Mouse (Mus musculus) myocyte (in vitro differentiated cells): ENCODE measurements at regions not wholly inside any gene's neighbourhood (a gene's known extent, or its start where the extent isn't known, plus 50 kb on each side); places are given as distances from the start of the nearest gene placed in this dataset.
A peak's percentile ranks its signal among the peaks of the same experiment; 100 is the strongest.

Experiments
- H3K27me3 ChIP-seq: one replicate; pipeline ENCODE4 v1.6.1; 2011; ENCODE audit not compliant: control insufficient read depth, insufficient read depth, insufficient read length
- H3K36me3 ChIP-seq: one replicate; pipeline ENCODE4 v1.6.1; 2011; ENCODE audit not compliant: control insufficient read depth, insufficient read depth
- H3K4me2 ChIP-seq: one replicate; pipeline ENCODE4 v1.6.1; 2011; ENCODE audit warnings: low read depth, control low read depth
- H3K4me3 ChIP-seq: one replicate; pipeline ENCODE4 v1.5.1; 2011; ENCODE audit warnings: mild to moderate bottlenecking, control low read depth, moderate library complexity
- H3K79me2 ChIP-seq: one replicate; pipeline ENCODE4 v1.6.1; 2011; ENCODE audit not compliant: control insufficient read depth, insufficient read depth
- H3ac ChIP-seq: one replicate; pipeline ENCODE4 v1.6.1; 2011; ENCODE audit not compliant: control insufficient read depth, insufficient read length
- CEBPB ChIP-seq: IDR thresholded peaks from 2 replicates; pipeline ENCODE4 v1.6.1; 2011; ENCODE audit warnings: mild to moderate bottlenecking, moderate library complexity; ENCODE audit not compliant: poor library complexity, insufficient read depth, severe bottlenecking
- E2F4 ChIP-seq: IDR thresholded peaks from one replicate; pipeline ENCODE4 v1.6.1; 2011; ENCODE audit warnings: mild to moderate bottlenecking, control low read depth, moderate library complexity; ENCODE audit not compliant: insufficient read depth
- MAX ChIP-seq: IDR thresholded peaks from one replicate; pipeline ENCODE4 v1.6.1; 2011; ENCODE audit warnings: low read depth, mild to moderate bottlenecking, control low read depth
- MYOD1 ChIP-seq, 3 experiments: IDR thresholded peaks; one replicate each; pipeline ENCODE4 v1.6.1; 2011; ENCODE audit warnings: control low read depth in 2 of 3, low read depth in 2 of 3, mild to moderate bottlenecking in 2 of 3, moderate library complexity in 1 of 3; ENCODE audit not compliant: insufficient read length in 2 of 3, control insufficient read depth in 1 of 3
- MYOG ChIP-seq, 3 experiments: IDR thresholded peaks; one replicate each; pipeline ENCODE4 v1.6.1; 2011; ENCODE audit warnings: control low read depth in 2 of 3, low read depth in 2 of 3, mild to moderate bottlenecking in 2 of 3; ENCODE audit not compliant: insufficient read length in 2 of 3, control insufficient read depth in 1 of 3, insufficient read depth in 1 of 3
- POLR2A ChIP-seq: IDR thresholded peaks from one replicate; pipeline ENCODE4 v1.6.1; 2011; ENCODE audit warnings: low read depth, mild to moderate bottlenecking, control low read depth, moderate library complexity; ENCODE audit not compliant: insufficient read length
- POLR2AphosphoS2 ChIP-seq: IDR thresholded peaks from one replicate; pipeline ENCODE4 v1.6.1; 2011; ENCODE audit warnings: low read depth, control low read depth; ENCODE audit not compliant: insufficient read length
- REST ChIP-seq: IDR thresholded peaks from one replicate; pipeline ENCODE4 v1.6.1; 2011; ENCODE audit warnings: mild to moderate bottlenecking, control low read depth, moderate library complexity; ENCODE audit not compliant: insufficient read depth, insufficient read length
- SRF ChIP-seq: IDR thresholded peaks from one replicate; pipeline ENCODE4 v1.6.1; 2011; ENCODE audit warnings: low read depth; ENCODE audit not compliant: control insufficient read depth, insufficient read length
- TCF12 ChIP-seq: IDR thresholded peaks from one replicate; pipeline ENCODE4 v1.6.1; 2011; ENCODE audit warnings: mild to moderate bottlenecking, control low read depth; ENCODE audit not compliant: poor library complexity, insufficient read depth, severe bottlenecking
- TCF3 ChIP-seq: IDR thresholded peaks from one replicate; pipeline ENCODE4 v1.6.1; 2011; ENCODE audit warnings: low read depth, control low read depth; ENCODE audit not compliant: insufficient read length
- USF1 ChIP-seq: IDR thresholded peaks from one replicate; pipeline ENCODE4 v1.6.1; 2011; ENCODE audit warnings: low read depth, mild to moderate bottlenecking, control low read depth, moderate library complexity

GRCm38 (mm10) chr3:41452020-41452715, 103.4 kb upstream of the Jade1 start:
- no peaks in the 10 kb centered on the region for H3K36me3 ChIP-seq

GRCm38 (mm10) chr3:41450696-41451095, 104.8 kb upstream of the Jade1 start:
- Histone ChIP-seq H3K4me2 (no peak overlapping the region), H3ac (no peak overlapping the region), H3K79me2 (no peaks in the 10 kb centered on the region), H3K36me3 (no peaks in the 10 kb centered on the region), H3K27me3 (no peaks in the 10 kb centered on the region), H3K4me3 (no peak overlapping the region)
- no peak for TF ChIP-seq REST
- peak; percentile 79; the same call in 1 of the 2 replicates for TF ChIP-seq CEBPB

More at GRCm38 (mm10) chr3:41452020-41452715, 103.4 kb upstream of the Jade1 start:
- no peaks in the 10 kb centered on the region for H3K79me2 ChIP-seq
- H3ac ChIP-seq: no peak overlapping the region
- H3K27me3 ChIP-seq: no peaks in the 10 kb centered on the region
- TF ChIP-seq POLR2A: no peak
- TF ChIP-seq MYOG (IDR thresholded peaks at IDR 0.05; ENCODE audit: control insufficient read depth in 1 of 3, insufficient read depth in 1 of 3, insufficient read length in 2 of 3, low read depth in 2 of 3): no peak
- no peak for TF ChIP-seq TCF12
- TF ChIP-seq REST: no peak
- TF ChIP-seq CEBPB: no peak
- no peak for TF ChIP-seq SRF
- no peak for TF ChIP-seq MYOD1 (IDR thresholded peaks at IDR 0.05; ENCODE audit: control insufficient read depth in 1 of 3, insufficient read length in 2 of 3, low read depth in 2 of 3)
- no peak for TF ChIP-seq TCF3
- TF ChIP-seq E2F4: no peak
- TF ChIP-seq POLR2AphosphoS2: no peak
- TF ChIP-seq MAX: no peak
- no peak for TF ChIP-seq USF1
- no peak overlapping the region for H3K4me3 ChIP-seq
- no peak overlapping the region for H3K4me2 ChIP-seq

GRCm38 (mm10) chr3:41444243-41444753, 111.2 kb upstream of the Jade1 start:
- H3K4me2 ChIP-seq: no peak overlapping the region
- H3K27me3 ChIP-seq: no peaks in the 10 kb centered on the region
- no peaks in the 10 kb centered on the region for H3K36me3 ChIP-seq
- TF ChIP-seq USF1 (no peak), POLR2A (no peak), MYOD1 (IDR thresholded peaks at IDR 0.05; ENCODE audit: control insufficient read depth in 1 of 3, insufficient read length in 2 of 3, low read depth in 2 of 3) (no peak), SRF (no peak), CEBPB (no peak), E2F4 (no peak), MYOG (IDR thresholded peaks at IDR 0.05; ENCODE audit: control insufficient read depth in 1 of 3, insufficient read depth in 1 of 3, insufficient read length in 2 of 3, low read depth in 2 of 3) (no peak), TCF12 (no peak), REST (no peak), MAX (no peak), TCF3 (no peak), POLR2AphosphoS2 (no peak)
- H3ac ChIP-seq: no peak overlapping the region
- H3K79me2 ChIP-seq: no peaks in the 10 kb centered on the region
- no peak overlapping the region for H3K4me3 ChIP-seq

- Histone ChIP-seq H3K27me3 (no peaks in the 10 kb centered on the region), H3K79me2 (no peaks in the 10 kb centered on the region), H3K4me3 (no peak overlapping the region), H3K36me3 (no peaks in the 10 kb centered on the region), H3ac (no peak overlapping the region), H3K4me2 (peak overlapping the region; percentile 8)
- TF ChIP-seq MYOG (IDR thresholded peaks at IDR 0.05; ENCODE audit: control insufficient read depth in 1 of 3, insufficient read depth in 1 of 3, insufficient read length in 2 of 3, low read depth in 2 of 3) (no peak), SRF (no peak), TCF12 (no peak), TCF3 (no peak), USF1 (no peak), REST (no peak), CEBPB (no peak), E2F4 (no peak), MYOD1 (IDR thresholded peaks at IDR 0.05; ENCODE audit: control insufficient read depth in 1 of 3, insufficient read length in 2 of 3, low read depth in 2 of 3) (no peak), MAX (no peak), POLR2A (no peak), POLR2AphosphoS2 (no peak)
These were observed 119.3 kb upstream of the Jade1 start for GRCm38 (mm10) chr3:41436238-41436637.

GRCm38 (mm10) chr3:41433106-41433505, 122.4 kb upstream of the Jade1 start:
- no peaks in the 10 kb centered on the region for H3K27me3 ChIP-seq
- H3ac ChIP-seq: no peak overlapping the region
- H3K4me2 ChIP-seq: no peak overlapping the region
- no peak overlapping the region for H3K4me3 ChIP-seq
- no peaks in the 10 kb centered on the region for H3K36me3 ChIP-seq
- no peaks in the 10 kb centered on the region for H3K79me2 ChIP-seq
- TF ChIP-seq POLR2A (no peak), REST (no peak), MYOD1 (IDR thresholded peaks at IDR 0.05; ENCODE audit: control insufficient read depth in 1 of 3, insufficient read length in 2 of 3, low read depth in 2 of 3) (no peak), E2F4 (no peak), MYOG (IDR thresholded peaks at IDR 0.05; ENCODE audit: control insufficient read depth in 1 of 3, insufficient read depth in 1 of 3, insufficient read length in 2 of 3, low read depth in 2 of 3) (no peak), USF1 (no peak), POLR2AphosphoS2 (no peak), SRF (no peak), MAX (no peak)
